Mouse (Mus musculus): ENCODE measurements at regions not wholly inside any gene's neighbourhood (a gene's known extent, or its start where the extent isn't known, plus 50 kb on each side); places are given as distances from the start of the nearest gene placed in this dataset.

DNA sequence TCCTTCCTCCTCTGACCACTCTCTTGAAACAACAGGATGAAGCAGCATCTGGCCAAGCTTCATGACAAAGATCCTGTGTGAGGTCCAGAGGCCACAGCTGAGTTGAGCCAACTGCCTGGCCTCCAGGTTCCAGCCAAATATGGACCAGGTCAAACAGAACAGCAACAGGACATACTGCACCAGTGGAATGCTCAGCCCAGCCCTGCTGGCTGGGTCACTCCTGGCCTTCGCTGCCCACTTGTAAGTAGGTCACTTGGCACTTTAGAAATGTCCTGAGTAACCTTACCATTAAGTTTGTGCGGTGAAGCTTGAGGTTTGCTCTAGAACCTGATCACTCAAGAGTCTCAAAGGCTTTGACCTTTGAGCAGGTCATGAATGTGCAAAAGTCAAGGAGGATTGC, 96.9 kb downstream of the Snx19 start:
- intact Hi-C loops (cut with DNase I): no loop called here

DNA sequence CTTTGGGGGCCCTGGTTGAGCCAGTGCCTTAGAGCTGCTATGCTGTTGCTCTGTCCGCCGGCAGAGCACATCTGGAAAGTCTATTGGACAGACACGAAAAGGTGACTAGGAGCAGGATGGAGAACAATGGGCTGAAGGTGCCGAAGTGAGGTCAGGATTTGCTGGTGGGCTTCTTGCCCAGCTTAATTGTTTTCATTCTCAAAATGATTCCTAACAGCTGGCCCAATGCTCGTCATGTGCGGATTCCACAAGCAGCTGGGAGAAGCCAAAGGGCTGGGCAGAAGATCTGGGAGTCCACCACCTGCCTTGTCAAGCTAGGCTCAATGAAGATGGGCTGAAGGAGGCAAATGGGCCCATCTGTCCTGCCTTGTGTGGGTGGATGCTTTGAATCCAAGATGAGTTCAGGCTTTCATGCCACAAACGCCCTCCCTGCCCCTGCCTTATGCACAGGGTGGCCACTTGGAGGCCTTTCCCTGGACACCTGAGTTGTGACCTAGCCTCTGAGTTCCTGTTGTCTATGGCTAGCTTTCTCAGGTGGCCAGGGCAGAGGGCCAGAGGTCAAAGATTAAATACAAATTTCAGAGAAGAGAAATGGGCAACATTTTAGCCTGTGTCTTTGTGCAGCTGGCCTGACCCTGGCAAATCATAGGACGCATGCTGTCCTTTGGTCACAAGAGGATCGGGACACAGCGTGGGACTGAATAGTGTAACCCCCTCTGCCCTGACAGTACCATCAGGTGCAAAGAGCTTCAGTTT, 95.9 kb downstream of the Snx19 start:
- intact Hi-C loops (cut with DNase I): no loop called here

DNA sequence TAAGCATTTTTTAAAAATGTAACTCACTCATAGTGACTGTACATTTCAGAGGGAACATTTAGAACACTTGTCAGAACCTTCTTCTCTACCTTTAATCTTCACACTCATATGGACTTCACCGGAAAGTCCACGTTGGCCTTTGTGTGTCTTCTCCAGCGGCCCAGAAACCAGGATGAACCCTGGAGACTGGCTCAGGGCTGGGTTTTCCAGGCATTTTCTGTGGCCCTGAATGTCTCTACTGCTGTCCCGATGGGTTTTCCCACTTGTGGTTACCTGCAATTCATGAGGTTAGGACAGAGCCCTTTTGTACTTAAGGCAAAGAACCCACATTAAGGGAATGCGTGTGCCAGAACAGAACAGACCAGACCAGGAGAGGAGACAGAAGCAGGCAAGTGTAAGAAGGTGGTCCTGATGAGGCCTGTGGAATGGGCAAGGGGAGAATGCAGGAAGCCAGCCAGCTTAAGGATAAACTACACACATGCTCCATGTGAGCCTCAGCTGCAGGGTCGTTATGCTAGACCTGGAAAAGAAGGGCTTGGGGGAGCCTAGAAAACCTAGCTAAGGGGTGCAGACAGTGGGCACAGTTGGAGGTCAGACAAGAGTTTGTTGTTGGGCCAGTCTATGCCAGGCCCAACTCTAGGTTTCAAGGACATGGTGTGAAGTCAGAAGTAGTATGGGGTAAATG, 94.8 kb downstream of the Snx19 start:
- intact Hi-C loops (cut with DNase I): no loop called here

DNA sequence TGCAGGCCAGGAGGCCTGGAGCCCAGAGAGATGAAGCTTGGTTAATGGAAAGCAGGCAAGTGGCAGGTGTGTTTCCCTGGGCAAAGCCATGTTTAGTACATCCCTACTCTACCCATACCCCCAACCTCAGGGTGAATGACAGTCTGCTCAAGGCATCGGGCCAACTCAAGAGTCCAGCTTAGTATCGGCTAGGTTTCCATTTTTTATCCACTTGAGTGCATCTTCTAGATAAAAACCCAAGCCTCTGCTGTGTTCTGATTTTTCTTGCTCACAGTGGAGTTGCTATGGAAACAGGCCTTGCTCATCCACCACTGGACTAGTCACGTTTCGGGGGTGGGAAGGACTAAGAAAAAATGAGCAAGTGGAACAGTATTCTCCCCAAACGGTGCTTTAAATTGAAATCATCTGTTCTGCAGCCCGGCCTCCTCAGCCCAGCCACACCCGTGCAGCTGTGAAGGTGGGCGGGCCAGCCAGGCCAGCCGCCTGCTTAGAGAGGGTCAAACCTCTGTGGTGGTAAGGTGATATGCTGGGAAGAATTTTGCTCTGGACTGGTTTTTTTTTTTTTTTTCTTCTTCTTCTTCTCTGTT, 94.0 kb downstream of the Snx19 start:
- intact Hi-C loops (cut with DNase I): no loop called here

DNA sequence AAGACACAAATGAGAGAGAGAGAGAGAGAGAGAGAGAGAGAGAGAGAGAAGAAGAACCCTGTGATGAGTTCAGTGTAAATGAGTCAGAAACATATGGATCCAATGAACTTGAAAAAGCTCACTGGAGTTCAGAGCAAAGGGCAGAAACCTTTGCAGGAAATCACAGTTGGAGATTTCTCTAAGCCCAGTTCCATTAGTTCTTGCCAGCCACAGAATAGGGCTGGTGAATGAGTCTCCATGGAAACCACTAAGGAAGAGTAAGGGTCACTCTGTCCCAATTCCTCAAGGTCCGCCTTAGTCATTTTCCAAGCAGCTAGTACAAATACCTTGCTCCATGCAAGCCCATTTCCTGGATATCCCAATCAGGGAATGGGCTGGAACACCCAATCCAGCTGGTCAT, 93.2 kb downstream of the Snx19 start:
- intact Hi-C loops (cut with DNase I): no loop called here

DNA sequence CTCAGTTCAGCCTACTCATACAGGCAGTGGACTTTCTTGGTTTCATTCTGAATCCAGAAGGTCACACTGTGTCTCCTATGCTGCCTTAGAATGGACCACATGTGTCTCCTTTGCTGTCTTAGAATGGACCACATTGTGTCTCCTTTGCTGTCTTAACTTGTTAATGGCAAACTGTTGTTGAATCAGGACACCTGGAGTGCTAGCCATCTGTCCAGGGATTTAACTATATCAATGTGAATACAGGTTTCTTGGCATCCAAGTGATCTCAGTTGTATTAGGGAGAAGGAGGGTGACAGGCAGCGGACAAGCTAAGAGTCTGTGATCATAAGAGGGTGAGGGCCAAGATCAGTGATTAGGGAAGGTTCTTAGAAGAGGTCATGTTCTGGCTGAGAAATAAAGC, 92.3 kb downstream of the Snx19 start:
- intact Hi-C loops (cut with DNase I): no loop called here

Measured in adrenal gland (tissue).